Mouse (Mus musculus): Measurements from ENCODE around the gene Etv6. TPM values are rescaled to one million over a fixed set of nuclear protein-coding genes. Genes with fewer than 3 reads are reported as not detected.

Gene Etv6
- total and polyA plus RNA-seq, 3 experiments, result 10.4 to 58.9 (median 28.9) TPM

DNA sequence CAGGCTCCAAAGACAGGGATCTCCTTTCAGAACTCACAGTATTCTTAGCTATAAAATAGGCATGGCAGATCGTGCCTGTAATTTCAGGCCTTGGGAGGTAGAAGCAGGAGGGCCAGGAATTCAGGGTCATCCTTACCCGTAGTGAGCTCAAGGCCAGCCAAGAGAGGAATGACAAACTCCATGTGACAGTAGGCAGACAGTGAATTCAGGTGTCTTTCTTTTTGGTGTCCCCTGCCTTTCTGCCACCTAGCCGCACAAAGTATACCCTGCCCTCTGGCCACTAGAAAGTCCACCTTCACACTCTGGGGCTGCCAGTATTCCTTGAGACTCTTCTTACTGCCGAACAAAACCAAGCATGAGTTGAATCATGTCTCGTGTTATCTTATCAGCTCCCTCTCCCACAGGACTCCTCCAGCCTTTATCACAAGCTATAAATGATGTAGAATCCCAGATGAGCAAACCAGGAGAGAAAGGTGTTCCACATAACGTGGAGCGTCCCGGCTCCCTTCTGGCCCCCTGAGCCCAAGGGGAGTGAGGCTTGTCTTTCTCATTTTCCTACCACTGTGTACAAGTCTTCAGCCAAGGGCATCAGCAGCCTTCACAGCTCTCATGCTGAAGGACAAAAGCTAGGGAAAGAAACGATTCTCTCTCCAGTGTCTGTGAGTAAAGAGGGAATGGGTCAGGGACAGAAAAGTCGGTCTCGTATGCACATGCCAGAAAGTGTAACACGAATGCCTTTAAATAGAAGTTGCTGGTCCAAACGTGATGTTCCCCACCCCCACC lies 175.4 kb downstream of the Etv6 start:
- Histone ChIP-seq H3K9me3 (replicated peaks) (no peaks in the 10 kb centered on the region), H3K4me1 (ENCODE audit: insufficient read depth, low read depth, low read length) (no peaks in the 10 kb centered on the region; the same call in 1 of the 2 replicates), H3K36me3 (replicated peaks) (peaks cover 60% of the 10 kb centered on the region), H3K27me3 (ENCODE audit: insufficient read depth, low read length) (no peaks in the 10 kb centered on the region), H3K4me3 (ENCODE audit: low read depth, low read length) (no peak overlapping the region)
- DNase-seq (ENCODE audit: low spot score) (no peak), ATAC-seq (ENCODE audit: extremely low read depth, insufficient number of reproducible peaks, low FRiP score, poor library complexity, severe bottlenecking) (no peak)
- TF ChIP-seq GATA2 (IDR thresholded peaks at IDR 0.05; ENCODE audit: borderline replicate concordance, low read depth, low read length) (no peak), CTCF (IDR thresholded peaks at IDR 0.05; ENCODE audit: low read depth, low read length) (no peak), POLR2AphosphoS5 (IDR thresholded peaks at IDR 0.05; ENCODE audit: insufficient replicate concordance, low read depth, low read length) (no peak), TAL1 (conservative IDR thresholded peaks at IDR 0.05; ENCODE audit: low read depth, low read length) (no peak), GATA1 (IDR thresholded peaks at IDR 0.05; ENCODE audit: borderline replicate concordance, low read length) (no peak)

GRCm38 (mm10) chr6:134211458-134211776 lies 175.9 kb downstream of the Etv6 start:
- TF ChIP-seq GATA1 (IDR thresholded peaks at IDR 0.05; ENCODE audit: borderline replicate concordance, low read length), result no peak
- TF ChIP-seq POLR2AphosphoS5 (IDR thresholded peaks at IDR 0.05; ENCODE audit: insufficient replicate concordance, low read depth, low read length), result no peak
- TF ChIP-seq GATA2 (IDR thresholded peaks at IDR 0.05; ENCODE audit: borderline replicate concordance, low read depth, low read length), result no peak
- TF ChIP-seq CTCF (IDR thresholded peaks at IDR 0.05; ENCODE audit: low read depth, low read length), result no peak
- no peak for TF ChIP-seq TAL1 (conservative IDR thresholded peaks at IDR 0.05; ENCODE audit: low read depth, low read length)
- Histone ChIP-seq H3K36me3 (replicated peaks) (peaks cover 58% of the 10 kb centered on the region), H3K9me3 (replicated peaks) (no peaks in the 10 kb centered on the region), H3K4me3 (ENCODE audit: low read depth, low read length) (no peak overlapping the region), H3K27me3 (ENCODE audit: insufficient read depth, low read length) (no peaks in the 10 kb centered on the region), H3K4me1 (ENCODE audit: insufficient read depth, low read depth, low read length) (no peaks in the 10 kb centered on the region; the same call in 1 of the 2 replicates)
- no peak for ATAC-seq (ENCODE audit: extremely low read depth, insufficient number of reproducible peaks, low FRiP score, poor library complexity, severe bottlenecking)
- DNase-seq (ENCODE audit: low spot score), result no peak

DNA sequence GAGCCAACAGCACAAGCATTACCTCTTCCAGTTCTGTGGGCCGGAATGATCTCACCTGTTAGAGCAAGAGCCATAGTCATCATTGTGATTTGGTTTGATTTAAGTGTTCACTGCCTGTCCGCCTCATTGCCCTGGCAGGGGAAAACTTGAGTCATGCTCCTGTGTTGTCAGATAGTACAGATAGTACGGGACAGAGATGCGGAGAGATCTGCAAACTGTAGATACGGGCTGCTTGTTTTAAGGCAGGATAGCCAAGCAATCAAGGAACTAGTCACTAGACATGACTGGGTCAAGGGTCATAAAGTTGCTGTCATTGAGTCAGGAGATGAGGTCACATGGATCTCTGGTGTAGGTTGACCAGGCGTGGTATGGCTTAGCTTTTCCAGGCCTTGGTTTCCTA lies 182.2 kb downstream of the Etv6 start:
- no peaks in the 10 kb centered on the region for H3K4me1 ChIP-seq (ENCODE audit: insufficient read depth, low read depth, low read length)

GRCm38 (mm10) chr6:134218441-134218840 lies 182.9 kb downstream of the Etv6 start:
- Histone ChIP-seq H3K9me3 (replicated peaks) (no peaks in the 10 kb centered on the region), H3K4me3 (ENCODE audit: low read depth, low read length) (no peak overlapping the region), H3K36me3 (replicated peaks) (peaks cover 58% of the 10 kb centered on the region), H3K4me1 (ENCODE audit: insufficient read depth, low read depth, low read length) (no peaks in the 10 kb centered on the region), H3K27me3 (ENCODE audit: insufficient read depth, low read length) (no peaks in the 10 kb centered on the region)
- no peak for TF ChIP-seq CTCF (IDR thresholded peaks at IDR 0.05; ENCODE audit: low read depth, low read length)
- no peak for TF ChIP-seq TAL1 (conservative IDR thresholded peaks at IDR 0.05; ENCODE audit: low read depth, low read length)
- no peak for TF ChIP-seq GATA1 (IDR thresholded peaks at IDR 0.05; ENCODE audit: borderline replicate concordance, low read length)
- TF ChIP-seq GATA2 (IDR thresholded peaks at IDR 0.05; ENCODE audit: borderline replicate concordance, low read depth, low read length), result no peak
- TF ChIP-seq POLR2AphosphoS5 (IDR thresholded peaks at IDR 0.05; ENCODE audit: insufficient replicate concordance, low read depth, low read length), result no peak
- no peak for ATAC-seq (ENCODE audit: extremely low read depth, insufficient number of reproducible peaks, low FRiP score, poor library complexity, severe bottlenecking)
- DNase-seq (ENCODE audit: low spot score), result no peak

More for the DNA sequence above, 182.2 kb downstream of the Etv6 start:
- Histone ChIP-seq H3K27me3 (ENCODE audit: insufficient read depth, low read length) (no peaks in the 10 kb centered on the region), H3K36me3 (replicated peaks) (peaks cover 52% of the 10 kb centered on the region), H3K9me3 (replicated peaks) (no peaks in the 10 kb centered on the region), H3K4me3 (ENCODE audit: low read depth, low read length) (no peak overlapping the region)
- ATAC-seq (ENCODE audit: extremely low read depth, insufficient number of reproducible peaks, low FRiP score, poor library complexity, severe bottlenecking) (no peak), DNase-seq (ENCODE audit: low spot score) (no peak)
- no peak for TF ChIP-seq POLR2AphosphoS5 (IDR thresholded peaks at IDR 0.05; ENCODE audit: insufficient replicate concordance, low read depth, low read length)
- TF ChIP-seq TAL1 (conservative IDR thresholded peaks at IDR 0.05; ENCODE audit: low read depth, low read length), result no peak
- no peak for TF ChIP-seq GATA2 (IDR thresholded peaks at IDR 0.05; ENCODE audit: borderline replicate concordance, low read depth, low read length)
- TF ChIP-seq GATA1 (IDR thresholded peaks at IDR 0.05; ENCODE audit: borderline replicate concordance, low read length), result no peak
- no peak for TF ChIP-seq CTCF (IDR thresholded peaks at IDR 0.05; ENCODE audit: low read depth, low read length)

GRCm38 (mm10) chr6:134219358-134219757 lies 183.9 kb downstream of the Etv6 start:
- Histone ChIP-seq H3K4me1 (ENCODE audit: insufficient read depth, low read depth, low read length) (no peaks in the 10 kb centered on the region), H3K9me3 (replicated peaks) (no peaks in the 10 kb centered on the region), H3K27me3 (ENCODE audit: insufficient read depth, low read length) (no peaks in the 10 kb centered on the region), H3K4me3 (ENCODE audit: low read depth, low read length) (no peak overlapping the region), H3K36me3 (replicated peaks) (peaks cover 62% of the 10 kb centered on the region)
- TF ChIP-seq GATA2 (IDR thresholded peaks at IDR 0.05; ENCODE audit: borderline replicate concordance, low read depth, low read length) (no peak), TAL1 (conservative IDR thresholded peaks at IDR 0.05; ENCODE audit: low read depth, low read length) (no peak), POLR2AphosphoS5 (IDR thresholded peaks at IDR 0.05; ENCODE audit: insufficient replicate concordance, low read depth, low read length) (no peak), CTCF (IDR thresholded peaks at IDR 0.05; ENCODE audit: low read depth, low read length) (no peak), GATA1 (IDR thresholded peaks at IDR 0.05; ENCODE audit: borderline replicate concordance, low read length) (no peak)
- DNase-seq (ENCODE audit: low spot score) (no peak), ATAC-seq (ENCODE audit: extremely low read depth, insufficient number of reproducible peaks, low FRiP score, poor library complexity, severe bottlenecking) (no peak)

GRCm38 (mm10) chr6:134220209-134220777 lies 184.8 kb downstream of the Etv6 start:
- ATAC-seq (ENCODE audit: extremely low read depth, insufficient number of reproducible peaks, low FRiP score, poor library complexity, severe bottlenecking), result no peak
- Histone ChIP-seq H3K9me3 (replicated peaks) (no peaks in the 10 kb centered on the region), H3K4me1 (ENCODE audit: insufficient read depth, low read depth, low read length) (no peaks in the 10 kb centered on the region), H3K36me3 (replicated peaks) (peaks cover 68% of the 10 kb centered on the region), H3K4me3 (ENCODE audit: low read depth, low read length) (no peak overlapping the region), H3K27me3 (ENCODE audit: insufficient read depth, low read length) (no peaks in the 10 kb centered on the region)
- DNase-seq (ENCODE audit: low spot score), result no peak
- no peak for TF ChIP-seq CTCF (IDR thresholded peaks at IDR 0.05; ENCODE audit: low read depth, low read length)
- TF ChIP-seq POLR2AphosphoS5 (IDR thresholded peaks at IDR 0.05; ENCODE audit: insufficient replicate concordance, low read depth, low read length), result no peak
- no peak for TF ChIP-seq GATA1 (IDR thresholded peaks at IDR 0.05; ENCODE audit: borderline replicate concordance, low read length)
- TF ChIP-seq TAL1 (conservative IDR thresholded peaks at IDR 0.05; ENCODE audit: low read depth, low read length), result no peak
- TF ChIP-seq GATA2 (IDR thresholded peaks at IDR 0.05; ENCODE audit: borderline replicate concordance, low read depth, low read length), result no peak

Data from G1E (cell line).